Mouse (Mus musculus): ENCODE measurements around the gene Ints3. TPM values are rescaled to one million over a fixed set of nuclear protein-coding genes. Genes with fewer than 3 reads are reported as not detected.

Gene Ints3
- total RNA-seq (2014; rRNA removed) (58.5 and 61.8 TPM in 2 replicates), polyA plus RNA-seq (2015; fragmentation: Nextera tagmentation; extraction: Ambion mirVana) (19.7 and 22.3 TPM in 2 replicates)

DNA sequence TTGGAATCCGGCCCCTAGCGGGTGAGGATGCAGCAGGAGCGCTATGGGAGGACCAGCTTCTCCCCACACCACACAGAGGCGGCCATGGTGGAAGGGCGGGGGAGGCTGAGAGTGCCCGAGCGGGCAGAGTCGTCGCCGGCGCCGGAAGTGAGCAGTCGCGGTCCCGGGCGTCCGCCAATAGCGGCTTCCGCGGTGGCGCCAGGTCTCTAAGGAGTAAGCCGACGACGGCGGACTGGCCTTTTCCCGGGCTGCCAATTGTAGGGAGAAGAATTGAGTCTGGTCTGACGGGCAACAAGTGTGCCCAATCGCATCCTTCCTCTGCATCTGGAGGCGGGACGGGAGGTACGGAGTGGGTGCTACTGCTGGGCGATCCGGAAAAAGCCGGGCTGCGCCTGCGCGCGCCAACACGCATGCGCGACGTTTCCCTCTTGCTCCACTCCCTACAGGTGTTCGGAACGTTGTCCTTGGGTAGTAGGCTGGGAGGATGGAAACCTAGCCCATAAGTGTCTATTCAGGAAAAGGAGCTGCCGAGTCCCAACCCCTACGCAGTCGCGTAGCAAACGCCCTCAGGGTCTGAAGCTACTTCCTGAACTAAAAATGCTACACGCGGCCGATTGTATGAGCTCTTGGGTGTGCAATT, at the start of gene Ints3:
TSS of gene Ints3 (minus strand) at position 242 of the 640 bp plus-strand sequence.
- Histone ChIP-seq H3K36me3 (ENCODE audit: insufficient read depth, low read length) (no peaks in the 10 kb centered on the region), H3K27me3 (ENCODE audit: insufficient read depth, low read length) (no peaks in the 10 kb centered on the region), H3K27ac (ENCODE audit: low read depth, low read length) (peak within 1 kb of the TSS; percentile 94), H3K4me2 (ENCODE audit: low read depth, low read length, poor library complexity, severe bottlenecking) (peak within 1 kb of the TSS; percentile 98), H3K4me1 (ENCODE audit: insufficient read depth, low read length) (peaks cover 12% of the 10 kb centered on the region; the same call in 1 of the 2 replicates), H3K9ac (replicated peaks; ENCODE audit: low read length, poor library complexity, severe bottlenecking) (peak within 1 kb of the TSS; percentile 88), H3K4me3 (ENCODE audit: low read depth, low read length) (peak within 1 kb of the TSS; percentile 82), H3K9me3 (ENCODE audit: low read length) (no peaks in the 10 kb centered on the region)
- TF ChIP-seq CTCF (IDR thresholded peaks at IDR 0.05) = no peak
- peak; percentile 100 for DNase-seq (ENCODE audit: low spot score)
- WGBS = under 1% methylated on average over 50 of the region's 52 CpGs
- ATAC-seq (ENCODE audit: low FRiP score) = peak; percentile 99

DNA sequence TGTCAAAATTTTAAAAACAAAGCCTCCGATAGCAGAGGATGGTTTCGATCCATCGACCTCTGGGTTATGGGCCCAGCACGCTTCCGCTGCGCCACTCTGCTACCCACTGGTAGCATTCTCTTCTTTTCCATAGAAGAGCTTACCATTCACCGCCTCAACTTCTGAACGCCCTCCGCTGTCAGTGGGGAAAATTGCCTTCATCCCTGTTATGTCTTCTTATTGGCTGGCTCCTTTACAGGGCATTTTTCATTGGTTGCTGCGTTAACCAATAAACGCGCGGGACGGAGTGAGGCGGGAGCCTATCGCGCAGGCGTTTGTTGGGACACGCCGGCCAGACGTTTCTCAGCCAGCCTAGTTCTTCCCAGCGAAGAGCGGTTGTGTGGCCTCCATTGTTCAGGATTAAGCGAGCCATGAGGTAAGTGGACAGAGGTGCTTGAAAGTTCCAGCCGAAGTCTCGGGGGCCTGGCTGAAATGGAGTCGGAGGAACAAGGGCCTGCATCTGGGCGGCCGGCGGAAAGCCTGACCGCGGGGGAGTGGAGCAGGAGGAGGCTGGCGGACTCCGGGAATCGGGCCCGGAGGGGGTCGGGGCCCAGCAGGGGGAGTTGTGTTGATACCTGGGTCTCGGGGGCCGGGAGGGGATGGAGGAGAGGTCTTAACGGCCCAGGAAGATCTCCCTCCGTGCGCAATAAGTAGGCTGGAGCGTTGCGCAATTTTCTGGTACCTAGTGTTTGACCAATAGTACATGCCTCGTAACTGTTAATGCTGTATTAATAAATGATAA, 42.6 kb upstream of the Ints3 start, which contains the start of gene Ilf2:
TSS of gene Ilf2 (plus strand) at position 296 of the 781 bp plus-strand sequence.
- H3K4me2 ChIP-seq (ENCODE audit: low read depth, low read length, poor library complexity, severe bottlenecking) = peak within 1 kb of the TSS; percentile 64
- H3K27ac ChIP-seq (ENCODE audit: low read depth, low read length) = peak within 1 kb of the TSS; percentile 97
- TF ChIP-seq CTCF (IDR thresholded peaks at IDR 0.05) = peak; percentile 75
- ATAC-seq (ENCODE audit: low FRiP score) (peak; percentile 98), DNase-seq (ENCODE audit: low spot score) (peak; percentile 99)
- H3K27me3 ChIP-seq (ENCODE audit: insufficient read depth, low read length) = no peaks in the 10 kb centered on the region
- H3K9me3 ChIP-seq (ENCODE audit: low read length) = no peaks in the 10 kb centered on the region
- H3K36me3 ChIP-seq (ENCODE audit: insufficient read depth, low read length) = peaks cover 2% of the 10 kb centered on the region
- H3K4me3 ChIP-seq (ENCODE audit: low read depth, low read length) = peak within 1 kb of the TSS; percentile 91
- H3K9ac ChIP-seq (replicated peaks; ENCODE audit: low read length, poor library complexity, severe bottlenecking) = peak within 1 kb of the TSS; percentile 95
- under 1% methylated on average over 45 of the region's 45 CpGs for WGBS
- no peaks in the 10 kb centered on the region for H3K4me1 ChIP-seq (ENCODE audit: insufficient read depth, low read length)

DNA sequence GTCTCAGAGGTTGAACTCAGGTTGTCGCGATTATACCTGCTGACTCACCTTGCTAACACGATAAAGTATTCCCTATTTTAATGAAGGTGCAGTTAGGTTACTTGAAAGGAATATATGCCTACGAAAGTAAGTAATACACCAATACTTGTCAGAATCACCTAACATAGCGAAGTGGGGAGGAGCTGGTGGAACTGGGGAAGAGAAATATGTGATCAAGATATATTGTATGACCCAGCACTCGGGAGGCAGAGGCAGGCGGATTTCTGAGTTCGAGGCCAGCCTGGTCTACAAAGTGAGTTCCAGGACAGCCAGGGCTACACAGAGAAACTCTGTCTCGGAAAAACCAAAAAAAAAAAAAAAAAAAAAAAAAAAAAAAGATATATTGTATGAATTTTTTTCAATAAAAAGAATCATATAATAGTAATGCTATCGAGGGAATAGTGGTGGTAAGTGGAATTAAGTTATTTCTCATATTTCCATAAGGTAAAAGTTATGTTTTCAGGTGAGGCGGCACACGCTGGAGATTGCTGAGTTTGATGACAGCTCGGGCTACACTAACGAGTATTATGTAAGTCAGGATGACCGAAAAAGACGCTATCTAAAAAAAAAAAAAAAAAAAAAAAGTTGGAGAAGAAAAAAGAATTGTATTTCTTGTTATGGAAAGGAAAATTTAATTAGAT, 41.9 kb upstream of the Ints3 start:
- no peaks in the 10 kb centered on the region for H3K27me3 ChIP-seq (ENCODE audit: insufficient read depth, low read length)
- TF ChIP-seq CTCF (IDR thresholded peaks at IDR 0.05) = no peak
- ATAC-seq (ENCODE audit: low FRiP score) = peak; percentile 24
- H3K4me2 ChIP-seq (ENCODE audit: low read depth, low read length, poor library complexity, severe bottlenecking) = peak overlapping the region; percentile 29; the same call in 1 of the 2 replicates
- no peak overlapping the region for H3K9ac ChIP-seq (replicated peaks; ENCODE audit: low read length, poor library complexity, severe bottlenecking)
- H3K4me3 ChIP-seq (ENCODE audit: low read depth, low read length) = peak overlapping the region; percentile 91
- H3K27ac ChIP-seq (ENCODE audit: low read depth, low read length) = no peak overlapping the region
- H3K4me1 ChIP-seq (ENCODE audit: insufficient read depth, low read length) = no peaks in the 10 kb centered on the region
- H3K36me3 ChIP-seq (ENCODE audit: insufficient read depth, low read length) = no peaks in the 10 kb centered on the region
- 38% methylated on average over 15 of the region's 16 CpGs for WGBS
- DNase-seq (ENCODE audit: low spot score) = no peak
- no peaks in the 10 kb centered on the region for H3K9me3 ChIP-seq (ENCODE audit: low read length)

DNA sequence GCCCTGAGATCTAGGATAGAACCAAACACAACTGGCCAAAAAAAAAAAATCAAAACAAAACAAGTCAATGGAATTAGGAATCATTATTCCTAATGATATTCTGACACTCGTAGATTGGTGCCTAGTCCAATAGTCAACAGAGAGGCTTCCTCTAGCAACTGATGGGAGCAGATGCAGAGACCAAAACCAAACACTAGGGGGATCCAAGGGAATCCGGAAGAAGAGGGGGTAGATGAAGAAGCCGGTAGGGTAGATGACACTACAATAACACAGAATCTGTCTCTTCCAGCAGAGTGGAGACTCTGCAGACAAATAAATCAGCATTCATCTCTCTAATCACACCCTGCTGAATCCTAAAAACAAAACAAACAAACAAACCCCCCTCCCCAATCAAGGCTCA, 38.8 kb upstream of the Ints3 start:
- H3K4me3 ChIP-seq (ENCODE audit: low read depth, low read length) = no peak overlapping the region
- no peak for DNase-seq (ENCODE audit: low spot score)
- no peaks in the 10 kb centered on the region for H3K36me3 ChIP-seq (ENCODE audit: insufficient read depth, low read length)
- H3K27me3 ChIP-seq (ENCODE audit: insufficient read depth, low read length) = no peaks in the 10 kb centered on the region
- H3K4me2 ChIP-seq (ENCODE audit: low read depth, low read length, poor library complexity, severe bottlenecking) = no peak overlapping the region
- no peaks in the 10 kb centered on the region for H3K4me1 ChIP-seq (ENCODE audit: insufficient read depth, low read length)
- 33% methylated on average over 3 of the region's 3 CpGs for WGBS
- H3K9ac ChIP-seq (replicated peaks; ENCODE audit: low read length, poor library complexity, severe bottlenecking) = no peak overlapping the region
- no peak for ATAC-seq (ENCODE audit: low FRiP score)
- TF ChIP-seq CTCF (IDR thresholded peaks at IDR 0.05) = peak; percentile 51
- H3K27ac ChIP-seq (ENCODE audit: low read depth, low read length) = no peak overlapping the region
- H3K9me3 ChIP-seq (ENCODE audit: low read length) = no peaks in the 10 kb centered on the region

DNA sequence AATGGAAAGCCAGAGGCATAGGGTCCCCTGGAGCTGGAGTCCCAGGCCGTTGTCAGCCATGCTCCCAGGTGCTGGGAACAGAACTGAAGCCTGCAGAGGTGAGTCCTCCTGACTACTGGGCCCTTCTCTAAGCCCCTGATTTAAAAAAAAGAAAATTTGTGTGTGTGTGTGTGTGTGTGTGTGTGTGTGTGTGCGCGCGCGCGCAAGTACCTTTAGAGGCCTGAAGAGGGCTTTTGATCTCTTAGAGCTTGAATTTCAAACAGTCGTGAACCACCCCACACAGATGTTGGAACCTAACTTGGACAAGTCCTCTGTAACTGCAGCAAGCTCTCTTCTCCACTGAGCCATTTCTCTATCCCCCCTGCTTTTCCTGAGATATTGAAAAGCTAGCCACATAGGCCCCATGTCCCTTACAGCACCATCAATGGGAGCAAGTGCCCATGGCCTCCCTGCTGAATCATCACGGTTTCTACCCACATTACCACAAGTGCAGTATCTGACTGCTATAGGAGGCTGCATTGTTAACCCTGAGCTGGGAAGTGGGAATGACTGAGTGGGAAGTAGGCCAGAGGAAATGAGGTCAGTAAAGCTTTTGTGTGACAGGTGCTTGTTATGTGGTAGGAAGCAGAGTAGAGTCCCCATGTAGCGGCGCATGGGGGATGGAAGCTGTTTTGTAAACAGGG, 34.3 kb upstream of the Ints3 start:
- peak; percentile 12; the same call in 1 of the 2 replicates for TF ChIP-seq CTCF (IDR thresholded peaks at IDR 0.05)
- H3K27ac ChIP-seq (ENCODE audit: low read depth, low read length) = no peak overlapping the region
- no peak overlapping the region for H3K4me2 ChIP-seq (ENCODE audit: low read depth, low read length, poor library complexity, severe bottlenecking)
- H3K4me3 ChIP-seq (ENCODE audit: low read depth, low read length) = no peak overlapping the region
- H3K27me3 ChIP-seq (ENCODE audit: insufficient read depth, low read length) = peaks cover 23% of the 10 kb centered on the region
- no peaks in the 10 kb centered on the region for H3K36me3 ChIP-seq (ENCODE audit: insufficient read depth, low read length)
- DNase-seq (ENCODE audit: low spot score) = no peak
- 0 out of 2 replicates have a peak, but pooled peaks cover 4% of the 10 kb centered on the region for H3K4me1 ChIP-seq (ENCODE audit: insufficient read depth, low read length)
- H3K9me3 ChIP-seq (ENCODE audit: low read length) = no peaks in the 10 kb centered on the region
- no peak for ATAC-seq (ENCODE audit: low FRiP score)
- no peak overlapping the region for H3K9ac ChIP-seq (replicated peaks; ENCODE audit: low read length, poor library complexity, severe bottlenecking)
- 92% methylated on average over 10 of the region's 10 CpGs for WGBS

All from midbrain, postnatal 0 days (tissue).